27 mouse cellular contexts compared by ENCODE assay signal in genomic region chr6:114000928-114001327, GRCm38 (mm10). TPM values are rescaled to one million over a fixed set of nuclear protein-coding genes. Genes with fewer than 3 reads are reported as not detected.
DNase-seq lines count a peak whose midpoint lies in the region; ATAC-seq and TF ChIP-seq lines count a peak whose summit lies in the region.
"Had no signal": no experiment of that assay in that cellular context is flagged by ENCODE, and none has a peak within 500 bp of the region (broad histone marks: within the 10 kb centered on the region; RNA-seq: fewer than 3 reads in every experiment).

No protein-coding gene starts in this region.

- H3K9me3 ChIP-seq in intestine, embryonic 15.5 days, result no peaks in the 10 kb centered on the region
- no peaks in the 10 kb centered on the region; the same call in 1 of the 2 replicates for H3K9me3 ChIP-seq in hindbrain, embryonic 12.5 days (replicated peaks)
- H3K9me3 ChIP-seq: embryonic facial prominence, embryonic 12.5 days; embryonic facial prominence, embryonic 15.5 days; heart, embryonic 10.5 days; heart, embryonic 13.5 days; hindbrain, embryonic 15.5 days had no signal

- peaks cover 46% of the 10 kb centered on the region for H3K4me1 ChIP-seq in cerebellum, adult 2 months (ENCODE audit: control insufficient read depth, insufficient read depth, low read length)
- no peaks in the 10 kb centered on the region for H3K4me1 ChIP-seq in intestine, embryonic 15.5 days (replicated peaks)
- no peaks in the 10 kb centered on the region for H3K4me1 ChIP-seq in hindbrain, embryonic 12.5 days
- H3K4me1 ChIP-seq: embryonic facial prominence, embryonic 12.5 days; embryonic facial prominence, embryonic 15.5 days; heart, embryonic 10.5 days; heart, embryonic 13.5 days had no signal

- H3K36me3 ChIP-seq in intestine, embryonic 15.5 days, result no peaks in the 10 kb centered on the region
- H3K36me3 ChIP-seq in hindbrain, embryonic 12.5 days, result no peaks in the 10 kb centered on the region
- H3K36me3 ChIP-seq: embryonic facial prominence, embryonic 12.5 days; embryonic facial prominence, embryonic 15.5 days; heart, embryonic 10.5 days; heart, embryonic 13.5 days; hindbrain, embryonic 15.5 days had no signal

- H3K9ac ChIP-seq in intestine, embryonic 15.5 days, result no peak overlapping the region
- H3K9ac ChIP-seq in hindbrain, embryonic 12.5 days, result no peak overlapping the region
- H3K9ac ChIP-seq: embryonic facial prominence, embryonic 12.5 days; embryonic facial prominence, embryonic 15.5 days; heart, embryonic 13.5 days; hindbrain, embryonic 15.5 days had no signal

- no peak overlapping the region for H3K4me3 ChIP-seq in cerebellum, adult 2 months (replicated peaks; ENCODE audit: insufficient read depth, low read depth, low read length)
- H3K4me3 ChIP-seq in intestine, embryonic 15.5 days (replicated peaks), result no peak overlapping the region
- no peak overlapping the region for H3K4me3 ChIP-seq in hindbrain, embryonic 12.5 days
- H3K4me3 ChIP-seq: embryonic facial prominence, embryonic 12.5 days; embryonic facial prominence, embryonic 15.5 days; heart, adult 2 months; heart, embryonic 10.5 days; heart, embryonic 13.5 days; hindbrain, embryonic 15.5 days had no signal

- H3K27ac ChIP-seq in cerebellum, adult 2 months (ENCODE audit: insufficient read depth, low read length), result peak overlapping the region; percentile 68
- H3K27ac ChIP-seq in intestine, embryonic 15.5 days, result no peak overlapping the region
- H3K27ac ChIP-seq in hindbrain, embryonic 12.5 days, result no peak overlapping the region
- H3K27ac ChIP-seq: embryonic facial prominence, embryonic 12.5 days; embryonic facial prominence, embryonic 15.5 days; heart, adult 2 months; heart, embryonic 10.5 days; heart, embryonic 13.5 days; hindbrain, embryonic 15.5 days had no signal

- H3K27me3 ChIP-seq in cerebellum, adult 2 months (ENCODE audit: control insufficient read depth, insufficient read depth, low read length), result no peaks in the 10 kb centered on the region
- H3K27me3 ChIP-seq in intestine, embryonic 15.5 days (replicated peaks), result no peaks in the 10 kb centered on the region
- no peaks in the 10 kb centered on the region for H3K27me3 ChIP-seq in hindbrain, embryonic 12.5 days
- H3K27me3 ChIP-seq: embryonic facial prominence, embryonic 12.5 days; embryonic facial prominence, embryonic 15.5 days; hindbrain, embryonic 15.5 days had no signal

- peak; percentile 60 for DNase-seq in brain, adult 2 months (ENCODE audit: low read depth, low spot score)
- peak; percentile 53 for DNase-seq in cerebellum, adult 11 months
- DNase-seq in cerebellum, adult 2 months, result peak; percentile 75 to 77
- peak; percentile 68 for DNase-seq in cerebellum, adult 9-11 months
- DNase-seq in adrenal gland, postnatal 4 days (ENCODE audit: low spot score in 2 of 2), result no peak
- DNase-seq: adrenal gland, postnatal 10 days; adrenal gland, postnatal 36 days; gastrocnemius, postnatal 10 days; gastrocnemius, postnatal 36 days; heart, adult 2 months; heart, postnatal 14 days; heart, postnatal 4 days; kidney, adult 11 months; kidney, adult 8-10 months had no signal

- ATAC-seq in intestine, embryonic 15.5 days, result no peak
- ATAC-seq in hindbrain, embryonic 12.5 days (ENCODE audit: low FRiP score), result no peak
- ATAC-seq in megakaryocyte-erythroid progenitor cell, adult 5-6 weeks (replicated peaks; ENCODE audit: low FRiP score, low TSS enrichment, poor library complexity, severe bottlenecking), result no peak
- ATAC-seq: activated CD4-positive, CD25-positive, alpha-beta regulatory T cell, adult 4 months; CD4-positive, CD25-positive, alpha-beta regulatory T cell, adult 4 months; forebrain, embryonic 14.5 days had no signal

- WGBS in cerebellum, adult 2 months, result 26% methylated on average over 6 of the region's 6 CpGs
- WGBS in intestine, embryonic 15.5 days, result 78% methylated on average over 6 of the region's 6 CpGs
- 84% methylated on average over 6 of the region's 6 CpGs for WGBS in hindbrain, embryonic 12.5 days

- H3K4me2 ChIP-seq in intestine, embryonic 15.5 days (replicated peaks), result no peak overlapping the region
- no peak overlapping the region for H3K4me2 ChIP-seq in hindbrain, embryonic 12.5 days (replicated peaks)
- H3K4me2 ChIP-seq: embryonic facial prominence, embryonic 12.5 days; embryonic facial prominence, embryonic 15.5 days; heart, embryonic 13.5 days; hindbrain, embryonic 15.5 days had no signal

- no peak for TF ChIP-seq CTCF in cerebellum, adult 2 months (IDR thresholded peaks at IDR 0.05; ENCODE audit: borderline replicate concordance, insufficient read depth, low read depth, low read length)

- no peak for TF ChIP-seq POLR2A in cerebellum, adult 2 months (IDR thresholded peaks at IDR 0.05; ENCODE audit: borderline replicate concordance, insufficient read depth, low read length)

RNA-seq across cellular contexts. Expression of gene Atp2b2, which starts 41.5 kb away (rescaled TPM):
- polyA plus RNA-seq in cerebellum, adult 2 months (2012; rRNA removed), result 217 and 230 TPM in 2 replicates
- 1.00 and 1.1 TPM in 2 replicates for polyA plus RNA-seq in intestine, embryonic 15.5 days (2015; fragmentation: Nextera tagmentation; extraction: Ambion mirVana)
- 1 to 10 TPM; 7.6 to 8.4 TPM for total RNA-seq in adrenal gland, postnatal 4 days (2021)
- polyA plus RNA-seq in hindbrain, embryonic 12.5 days (2016; fragmentation: Nextera tagmentation; extraction: Ambion mirVana), result 12.1 and 12.4 TPM in 2 replicates
- total RNA-seq in megakaryocyte-erythroid progenitor cell, adult 5-6 weeks (2014; fragmentation: Nextera tagmentation), result not detected in 2 replicates
- not detected in 2 replicates for total RNA-seq in megakaryocyte-erythroid progenitor cell, adult 5-6 weeks (2017)
- total RNA-seq: common myeloid progenitor, adult 5-6 weeks had no signal
- polyA plus RNA-seq: C2C12 had no signal

Comparison
In these comparisons a context has a peak if more than half of its experiments do, and no peak if none do; other contexts are left out.
1. DNase-seq: peak in brain, adult 2 months (single experiment), cerebellum, adult 11 months (single experiment), cerebellum, adult 2 months (2 of 2) and cerebellum, adult 9-11 months (single experiment); none in adrenal gland, postnatal 4 days (0 of 2).
2. RNA of gene Atp2b2, which starts 41.5 kb away (polyA plus RNA-seq): 217 to 230 TPM in cerebellum, adult 2 months; 12.1 to 12.4 TPM in hindbrain, embryonic 12.5 days and 1.00 to 1.1 TPM in intestine, embryonic 15.5 days; every median in the first group is over 10 times any median in the second.